Mouse (Mus musculus): Measurements from ENCODE around the gene Gatm. TPM values are rescaled to one million over a fixed set of nuclear protein-coding genes. Genes with fewer than 3 reads are reported as not detected.

Gene Gatm
- polyA plus RNA-seq, 1 experiment from 2014 or later: 19.0 TPM

DNA sequence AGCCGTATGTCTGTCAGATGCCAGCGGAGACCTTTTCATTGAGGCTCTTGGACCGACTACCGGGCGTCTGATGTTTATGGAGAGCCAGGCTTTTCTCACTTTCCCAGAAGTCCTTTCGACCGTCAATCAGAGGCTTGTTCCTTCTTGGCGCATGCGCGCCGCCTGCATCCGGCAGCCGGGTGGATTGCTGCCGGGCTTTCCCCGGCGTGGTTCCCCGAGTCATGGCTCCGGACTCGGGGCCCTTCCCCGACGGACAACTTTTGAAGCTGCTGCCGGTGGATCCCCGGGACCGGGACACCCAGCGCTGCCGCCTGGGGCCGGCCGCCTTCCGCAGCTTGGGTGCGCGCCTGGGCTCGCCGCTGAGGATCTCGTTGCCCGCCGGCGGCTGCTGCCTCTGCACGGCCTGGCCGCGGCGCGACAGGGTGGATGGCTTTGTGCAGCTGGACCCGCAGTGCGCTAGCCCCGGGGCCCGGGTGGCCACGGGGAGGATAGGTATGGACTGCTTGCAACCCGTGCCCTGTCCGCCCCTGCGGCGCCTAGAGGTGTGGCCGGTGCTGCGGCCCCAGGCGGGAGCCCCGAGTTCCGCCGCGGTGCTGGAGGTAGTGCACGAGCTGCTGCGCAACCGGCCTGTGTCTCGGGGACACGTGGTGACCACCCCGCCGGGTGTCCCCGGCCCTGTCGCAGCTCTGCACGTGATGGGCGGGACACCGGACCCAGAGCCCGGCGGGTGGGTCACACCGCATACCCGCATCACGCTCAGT is 19.5 kb upstream of the Gatm start:
- Histone ChIP-seq H3K4me3 (peak overlapping the region; percentile 99), H3K27me3 (ENCODE audit: poor library complexity, severe bottlenecking) (no peaks in the 10 kb centered on the region), H3K4me1 (peaks cover 21% of the 10 kb centered on the region), H3K9me3 (no peaks in the 10 kb centered on the region), H3K27ac (peak overlapping the region; percentile 94), H3K36me3 (replicated peaks) (peaks cover 26% of the 10 kb centered on the region)
- DNase-seq (ENCODE audit: extremely low spot score, low spot score): peak; percentile 85
- under 1% methylated on average over 75 of the region's 75 CpGs for WGBS

DNA sequence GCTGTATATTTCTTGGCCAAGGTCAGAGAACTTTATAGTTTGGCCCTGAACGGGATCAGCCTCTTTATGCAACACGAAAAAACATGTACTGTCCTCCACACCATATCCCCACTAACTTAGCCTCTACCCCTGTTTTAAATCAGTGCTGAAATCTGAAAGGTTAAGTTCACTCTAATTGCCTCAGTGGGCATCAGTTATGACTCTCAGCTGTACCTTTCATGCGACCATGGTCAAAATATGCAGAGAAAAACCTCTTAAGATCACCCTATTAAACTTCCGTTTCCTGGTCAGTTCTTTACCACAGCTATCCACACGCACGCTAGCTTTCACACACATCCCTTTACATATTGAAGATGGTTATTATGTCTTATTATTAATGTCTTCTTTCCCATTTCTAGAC is 18.8 kb upstream of the Gatm start:
- H3K4me1 ChIP-seq: peaks cover 21% of the 10 kb centered on the region
- 68% methylated on average over 6 of the region's 6 CpGs for WGBS
- H3K27me3 ChIP-seq (ENCODE audit: poor library complexity, severe bottlenecking): no peaks in the 10 kb centered on the region
- H3K9me3 ChIP-seq: no peaks in the 10 kb centered on the region
- peak overlapping the region; percentile 99 for H3K4me3 ChIP-seq
- H3K36me3 ChIP-seq (replicated peaks): peaks cover 26% of the 10 kb centered on the region
- H3K27ac ChIP-seq: peak overlapping the region; percentile 94
- no peak for DNase-seq (ENCODE audit: extremely low spot score, low spot score)

DNA sequence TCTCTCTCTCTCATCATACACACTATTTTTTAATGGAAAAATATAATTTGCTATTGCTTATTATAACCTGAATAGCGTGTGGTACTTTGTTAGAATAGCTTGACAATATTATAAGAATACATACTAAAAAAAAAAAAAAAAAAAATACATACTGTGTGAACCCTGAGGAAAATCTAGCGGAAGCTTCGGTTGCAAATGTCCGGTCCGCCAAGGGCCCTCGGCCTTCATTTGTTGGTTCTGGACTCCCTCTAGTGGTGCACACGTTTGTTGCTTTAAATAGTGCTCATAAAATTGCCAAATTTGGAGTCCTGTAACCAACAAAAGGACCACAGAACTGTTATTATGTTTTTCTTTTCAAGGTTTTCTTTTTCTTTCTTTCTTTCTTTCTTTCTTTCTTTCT is 17.9 kb upstream of the Gatm start:
- H3K4me3 ChIP-seq: no peak overlapping the region
- peaks cover 21% of the 10 kb centered on the region for H3K4me1 ChIP-seq
- H3K9me3 ChIP-seq: no peaks in the 10 kb centered on the region
- peak; percentile 70 for DNase-seq (ENCODE audit: extremely low spot score, low spot score)
- WGBS: 1% methylated on average over 7 of the region's 7 CpGs
- H3K36me3 ChIP-seq (replicated peaks): peaks cover 18% of the 10 kb centered on the region
- no peaks in the 10 kb centered on the region for H3K27me3 ChIP-seq (ENCODE audit: poor library complexity, severe bottlenecking)
- no peak overlapping the region for H3K27ac ChIP-seq

DNA sequence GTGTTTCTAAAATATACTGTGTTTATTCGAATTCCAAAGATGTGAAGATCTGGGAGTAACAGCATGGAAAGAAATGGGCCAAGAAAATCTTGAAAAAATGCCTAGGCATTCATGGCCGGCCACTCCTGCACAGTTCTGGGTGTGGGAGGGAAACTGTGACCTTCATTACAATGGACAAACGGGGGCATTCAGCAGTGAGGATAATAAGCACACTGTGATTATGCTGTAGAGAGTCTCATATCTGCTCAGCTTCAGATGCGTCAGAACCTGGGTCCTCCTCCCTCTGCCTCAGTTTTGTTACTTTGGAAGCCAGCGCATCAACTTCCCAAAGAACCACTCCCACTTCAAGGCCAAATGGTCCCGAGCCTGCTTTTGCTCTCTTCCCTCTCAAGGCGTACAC is 14.8 kb upstream of the Gatm start:
- no peaks in the 10 kb centered on the region for H3K9me3 ChIP-seq
- H3K4me1 ChIP-seq: peaks cover 6% of the 10 kb centered on the region
- WGBS: 77% methylated on average over 7 of the region's 7 CpGs
- no peaks in the 10 kb centered on the region for H3K36me3 ChIP-seq (replicated peaks)
- DNase-seq (ENCODE audit: extremely low spot score, low spot score): no peak
- H3K27me3 ChIP-seq (ENCODE audit: poor library complexity, severe bottlenecking): no peaks in the 10 kb centered on the region
- no peak overlapping the region for H3K27ac ChIP-seq
- no peak overlapping the region for H3K4me3 ChIP-seq

DNA sequence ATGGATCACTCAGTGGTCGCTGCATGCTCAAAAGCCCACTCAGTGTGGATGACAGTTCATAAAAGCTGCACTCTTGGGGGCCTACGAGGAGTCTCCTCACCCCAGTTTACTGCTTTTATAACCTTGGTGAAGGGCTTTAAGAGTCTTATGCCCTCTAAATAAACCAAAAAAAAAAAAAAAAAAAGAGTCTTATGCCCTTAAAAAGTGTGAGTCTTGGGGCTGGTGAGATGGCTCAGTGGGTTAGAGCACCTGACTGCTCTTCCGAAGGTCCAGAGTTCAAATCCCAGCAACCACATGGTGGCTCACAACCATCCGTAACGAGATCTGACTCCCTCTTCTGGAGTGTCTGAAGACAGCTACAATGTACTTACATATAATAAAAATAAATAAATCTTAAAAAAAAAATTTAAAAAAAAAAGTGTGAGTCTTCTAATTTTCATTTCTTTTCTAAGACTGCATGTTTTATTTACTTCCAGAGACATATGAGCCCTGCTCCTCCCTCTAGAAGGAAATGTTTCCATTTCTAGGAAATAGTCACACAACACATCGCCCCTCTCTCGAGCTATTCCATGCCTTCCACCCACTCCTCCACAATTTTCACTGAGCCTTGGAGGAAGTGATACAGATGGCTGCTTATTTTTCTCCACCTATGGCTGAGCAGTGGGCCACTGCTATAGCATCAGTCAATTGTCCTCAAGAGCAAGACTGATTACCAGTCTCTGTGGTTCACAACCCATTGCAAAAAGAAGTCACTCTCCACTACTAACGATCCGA is 10.4 kb upstream of the Gatm start:
- DNase-seq (ENCODE audit: extremely low spot score, low spot score): no peak
- Histone ChIP-seq H3K4me3 (no peak overlapping the region), H3K27ac (no peak overlapping the region), H3K9me3 (no peaks in the 10 kb centered on the region), H3K36me3 (replicated peaks) (no peaks in the 10 kb centered on the region), H3K4me1 (peaks cover 8% of the 10 kb centered on the region; the same call in 1 of the 2 replicates), H3K27me3 (ENCODE audit: poor library complexity, severe bottlenecking) (no peaks in the 10 kb centered on the region)
- 87% methylated on average over 9 of the region's 9 CpGs for WGBS

DNA sequence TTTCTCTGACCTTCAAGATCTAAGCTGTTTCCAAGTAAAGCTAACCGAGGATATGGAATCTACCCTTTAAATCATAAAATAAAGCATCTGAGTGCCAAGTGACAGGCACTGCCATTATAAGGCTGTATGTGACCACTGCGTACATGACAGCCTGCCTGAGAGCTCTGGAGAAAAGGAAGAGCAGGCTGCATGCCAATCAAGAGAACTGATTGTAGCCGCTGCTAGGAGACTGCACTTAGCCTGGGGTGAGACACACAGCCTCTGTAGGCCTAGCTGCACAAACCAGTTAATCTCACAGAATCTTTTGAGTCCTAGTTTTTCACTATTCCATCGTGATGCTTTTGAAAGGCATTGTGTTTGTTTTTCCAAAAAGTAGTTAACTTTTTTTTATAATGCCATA is 7.6 kb upstream of the Gatm start:
- Histone ChIP-seq H3K9me3 (no peaks in the 10 kb centered on the region), H3K27me3 (ENCODE audit: poor library complexity, severe bottlenecking) (no peaks in the 10 kb centered on the region), H3K27ac (no peak overlapping the region), H3K4me1 (peaks cover 8% of the 10 kb centered on the region; the same call in 1 of the 2 replicates), H3K36me3 (replicated peaks) (no peaks in the 10 kb centered on the region), H3K4me3 (no peak overlapping the region)
- WGBS: 66% methylated on average over 4 of the region's 4 CpGs
- no peak for DNase-seq (ENCODE audit: extremely low spot score, low spot score)

DNA sequence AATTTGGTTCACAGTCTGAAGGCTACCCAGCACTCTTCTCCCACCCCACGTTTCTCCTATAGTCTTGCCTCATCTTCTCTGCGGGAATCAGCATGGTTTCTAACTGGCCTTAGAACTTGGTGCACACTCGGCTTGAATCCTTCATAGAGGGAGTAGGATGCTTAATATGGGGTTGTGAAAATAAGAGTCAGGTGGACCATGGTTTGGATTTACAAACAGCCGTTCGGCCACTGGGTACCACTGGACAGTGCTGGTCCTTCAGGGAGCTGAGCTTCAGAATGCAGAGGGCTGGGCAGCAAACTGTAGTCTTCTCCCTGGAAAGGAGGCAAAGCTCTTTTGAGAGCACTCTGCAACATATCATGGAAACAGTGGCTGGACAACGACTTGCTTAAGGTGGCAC is 6.7 kb upstream of the Gatm start:
- Histone ChIP-seq H3K36me3 (replicated peaks) (no peaks in the 10 kb centered on the region), H3K4me1 (peaks cover 8% of the 10 kb centered on the region; the same call in 1 of the 2 replicates), H3K27me3 (ENCODE audit: poor library complexity, severe bottlenecking) (no peaks in the 10 kb centered on the region), H3K9me3 (no peaks in the 10 kb centered on the region), H3K27ac (no peak overlapping the region), H3K4me3 (no peak overlapping the region)
- DNase-seq (ENCODE audit: extremely low spot score, low spot score): no peak
- WGBS: 86% methylated on average over 6 of the region's 6 CpGs

DNA sequence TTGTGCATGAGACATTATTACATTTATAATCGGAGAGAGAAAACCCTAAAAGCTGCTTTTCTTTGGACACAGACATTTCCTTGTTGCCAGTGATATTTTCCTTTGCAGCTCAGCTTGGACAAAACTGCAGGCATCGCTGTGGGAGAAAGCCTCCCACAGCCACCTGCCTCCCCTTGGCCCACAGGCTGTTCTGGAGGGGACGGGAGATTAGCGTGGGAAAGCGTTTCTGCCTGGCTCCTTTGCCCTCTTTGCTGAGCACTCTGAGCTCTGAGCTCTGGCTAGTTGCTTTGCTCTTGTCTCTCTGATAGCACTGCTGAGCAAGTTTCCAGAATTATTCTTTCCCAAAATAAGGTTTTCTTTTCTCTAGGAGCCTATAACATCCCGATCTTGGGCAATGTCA is 5.1 kb upstream of the Gatm start:
- Histone ChIP-seq H3K9me3 (no peaks in the 10 kb centered on the region), H3K4me3 (no peak overlapping the region), H3K36me3 (replicated peaks) (no peaks in the 10 kb centered on the region), H3K27ac (no peak overlapping the region), H3K27me3 (ENCODE audit: poor library complexity, severe bottlenecking) (peaks cover 13% of the 10 kb centered on the region), H3K4me1 (peaks cover 11% of the 10 kb centered on the region; the same call in 1 of the 2 replicates)
- 79% methylated on average over 6 of the region's 6 CpGs for WGBS
- DNase-seq (ENCODE audit: extremely low spot score, low spot score): no peak

DNA sequence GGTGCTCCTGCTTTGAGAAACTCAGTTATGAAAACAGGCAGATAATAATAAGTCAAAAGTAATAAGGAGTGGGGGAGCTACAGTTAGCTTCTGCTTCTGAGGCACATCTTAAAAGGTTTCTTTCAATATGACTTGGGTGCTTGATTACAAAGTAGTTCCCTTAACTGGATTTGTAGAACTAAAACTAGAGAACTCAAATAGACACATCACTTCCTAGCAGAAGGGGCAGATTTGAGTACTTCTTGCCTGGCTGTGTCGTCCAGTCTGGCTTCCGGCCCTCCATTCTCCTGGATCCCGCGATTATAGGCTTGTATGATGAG is 511 bp upstream of the Gatm start:
- peak overlapping the region; percentile 84; the same call in 1 of the 2 replicates for H3K27ac ChIP-seq
- H3K4me1 ChIP-seq: peaks cover 11% of the 10 kb centered on the region

DNA sequence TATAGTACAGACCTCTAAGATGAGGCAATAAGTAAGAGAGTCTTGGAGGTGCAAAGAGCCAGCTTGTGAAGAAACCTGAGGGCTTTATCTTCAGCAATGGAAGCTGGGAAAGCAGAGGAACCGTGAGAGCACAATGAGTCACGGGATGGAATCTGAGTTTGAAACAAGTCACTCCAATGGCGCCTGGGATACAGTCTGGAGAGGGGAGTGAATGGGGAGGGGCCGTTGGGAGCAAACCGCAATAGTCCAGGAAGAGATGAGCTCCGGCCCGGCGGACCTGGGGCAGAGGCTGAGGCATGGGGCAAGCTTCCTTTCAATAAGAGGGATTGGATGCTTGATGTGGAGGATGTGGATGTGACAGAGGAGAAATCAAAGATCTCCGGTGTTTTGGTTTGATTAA is 2.3 kb downstream of the Gatm start:
- H3K9me3 ChIP-seq: no peaks in the 10 kb centered on the region
- peaks cover 31% of the 10 kb centered on the region for H3K27me3 ChIP-seq (ENCODE audit: poor library complexity, severe bottlenecking)
- WGBS: 81% methylated on average over 9 of the region's 9 CpGs
- DNase-seq (ENCODE audit: extremely low spot score, low spot score): no peak
- no peaks in the 10 kb centered on the region for H3K36me3 ChIP-seq (replicated peaks)
- peaks cover 11% of the 10 kb centered on the region for H3K4me1 ChIP-seq
- H3K4me3 ChIP-seq: no peak overlapping the region
- H3K27ac ChIP-seq: no peak overlapping the region

More for the DNA sequence above, 511 bp upstream of the Gatm start:
- no peaks in the 10 kb centered on the region for H3K9me3 ChIP-seq
- no peak for DNase-seq (ENCODE audit: extremely low spot score, low spot score)
- H3K36me3 ChIP-seq (replicated peaks): no peaks in the 10 kb centered on the region
- WGBS: 79% methylated on average over 4 of the region's 4 CpGs
- peak overlapping the region; percentile 69 for H3K4me3 ChIP-seq
- peaks cover 31% of the 10 kb centered on the region for H3K27me3 ChIP-seq (ENCODE audit: poor library complexity, severe bottlenecking)

DNA sequence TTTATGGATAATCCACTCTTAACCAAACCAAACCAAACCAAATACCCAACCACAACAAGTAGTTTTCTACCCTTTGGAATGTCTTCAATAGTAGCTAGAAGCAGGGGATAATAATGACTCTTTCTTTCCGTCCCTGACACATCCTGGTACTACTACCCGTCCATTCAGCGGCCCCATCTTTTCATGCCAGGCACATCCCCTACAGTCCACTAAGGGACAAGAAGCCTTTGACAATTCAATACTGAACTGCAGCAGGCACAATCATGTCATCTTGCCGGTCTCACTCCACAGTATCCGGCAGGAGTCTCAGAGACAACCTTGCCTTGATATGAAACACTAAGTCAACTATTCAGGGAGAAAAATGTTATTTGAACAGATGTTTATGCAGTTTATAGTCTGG is 5.3 kb downstream of the Gatm start:
- WGBS: 89% methylated on average over 5 of the region's 5 CpGs

DNA sequence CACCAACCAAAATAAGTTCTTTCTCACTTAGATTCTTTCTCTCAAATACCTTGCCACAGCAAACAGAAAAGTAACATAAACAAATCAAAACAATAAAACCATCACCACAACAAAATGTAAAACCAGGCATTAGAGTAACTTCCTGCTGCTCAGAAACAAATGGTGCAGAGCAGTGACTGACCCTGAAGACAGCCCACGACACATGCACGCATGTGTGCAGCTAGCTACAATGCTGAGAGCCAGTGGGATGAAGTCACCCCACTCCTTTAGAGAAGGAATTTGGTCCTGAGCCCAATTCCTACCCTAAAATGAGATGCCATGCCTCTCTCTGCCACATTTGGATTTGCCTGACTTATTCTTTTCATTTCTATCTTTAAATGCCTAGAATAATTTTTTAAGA is 9.7 kb downstream of the Gatm start:
- DNase-seq (ENCODE audit: extremely low spot score, low spot score): no peak
- Histone ChIP-seq H3K4me1 (no peaks in the 10 kb centered on the region), H3K27me3 (ENCODE audit: poor library complexity, severe bottlenecking) (no peaks in the 10 kb centered on the region)

More for the DNA sequence above, 5.3 kb downstream of the Gatm start:
- DNase-seq (ENCODE audit: extremely low spot score, low spot score): no peak
- H3K36me3 ChIP-seq (replicated peaks): 0 out of 2 replicates have a peak, but pooled peaks cover 5% of the 10 kb centered on the region
- peaks cover 4% of the 10 kb centered on the region for H3K4me1 ChIP-seq
- no peaks in the 10 kb centered on the region for H3K9me3 ChIP-seq
- H3K27ac ChIP-seq: no peak overlapping the region
- no peak overlapping the region for H3K4me3 ChIP-seq
- peaks cover 14% of the 10 kb centered on the region; the same call in 1 of the 2 replicates for H3K27me3 ChIP-seq (ENCODE audit: poor library complexity, severe bottlenecking)

DNA sequence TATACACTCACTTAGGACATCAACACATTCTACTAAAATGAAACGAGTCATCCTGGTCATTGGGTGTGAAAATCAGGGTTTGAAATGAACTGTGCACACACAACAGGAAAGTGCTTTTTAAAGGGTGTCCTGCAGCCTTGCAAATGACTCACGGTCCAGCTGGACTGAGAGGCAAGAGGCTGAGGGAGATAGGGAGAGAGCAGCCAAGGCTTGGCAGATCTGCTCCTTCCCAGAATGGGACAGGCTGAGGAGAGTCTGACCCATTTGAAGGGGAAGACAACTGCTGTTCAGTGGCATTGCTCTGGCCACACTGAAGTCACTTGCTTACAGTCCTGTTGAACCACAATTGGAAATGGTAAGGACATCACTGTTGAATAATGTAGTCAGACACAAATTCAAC is 11.4 kb downstream of the Gatm start:
- WGBS: 85% methylated on average over 2 of the region's 2 CpGs
- no peaks in the 10 kb centered on the region for H3K9me3 ChIP-seq
- no peaks in the 10 kb centered on the region for H3K27me3 ChIP-seq (ENCODE audit: poor library complexity, severe bottlenecking)
- H3K4me3 ChIP-seq: no peak overlapping the region
- H3K27ac ChIP-seq: no peak overlapping the region
- H3K36me3 ChIP-seq (replicated peaks): 0 out of 2 replicates have a peak, but pooled peaks cover 5% of the 10 kb centered on the region
- H3K4me1 ChIP-seq: no peaks in the 10 kb centered on the region
- DNase-seq (ENCODE audit: extremely low spot score, low spot score): no peak

More for the DNA sequence above, 9.7 kb downstream of the Gatm start:
- no peak overlapping the region for H3K4me3 ChIP-seq
- H3K36me3 ChIP-seq (replicated peaks): 0 out of 2 replicates have a peak, but pooled peaks cover 5% of the 10 kb centered on the region
- H3K27ac ChIP-seq: no peak overlapping the region
- H3K9me3 ChIP-seq: no peaks in the 10 kb centered on the region
- WGBS: 97% methylated on average over 2 of the region's 2 CpGs
